Comparison of ENCODE assay signal across 14 mouse cellular contexts in the genomic region with DNA sequence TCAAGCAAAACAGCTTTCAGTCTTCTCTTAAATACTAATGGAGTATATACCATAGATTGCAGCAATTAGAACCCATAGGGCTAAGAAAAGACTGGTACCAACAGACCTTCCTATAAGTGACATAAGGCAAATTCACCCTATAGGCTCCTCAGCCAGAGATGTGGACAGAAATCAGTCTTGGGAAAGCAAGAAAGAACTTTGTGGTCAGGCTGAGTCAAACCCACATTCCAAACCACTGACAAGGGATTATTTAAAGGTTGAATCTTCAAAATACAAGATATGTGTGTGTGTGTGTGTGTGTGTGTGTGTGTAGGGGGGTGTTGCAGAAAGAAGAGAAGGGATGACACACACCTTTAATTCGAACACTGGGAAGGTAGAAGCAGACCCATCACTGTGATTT. TPM values are rescaled to one million over a fixed set of nuclear protein-coding genes. Genes with fewer than 3 reads are reported as not detected.
A peak's percentile ranks its signal among the peaks of the same experiment; 100 is the strongest.
DNase-seq lines count a peak whose midpoint lies in the region; ATAC-seq and TF ChIP-seq lines count a peak whose summit lies in the region.
"Had no signal": no experiment of that assay in that cellular context is flagged by ENCODE, and none has a peak within 500 bp of the region (broad histone marks: within the 10 kb centered on the region; RNA-seq: fewer than 3 reads in every experiment).

No protein-coding gene starts in this region.

- POLR2A ChIA-PET in Patski (lab: Charles Lee): interaction anchor here (0.6 to 1.3 kb wide), 4 partner anchors 8 to 1056 kb away, joined by 3 to 8 read pairs (median 4); a partner anchor contains a TSS

- no peak for ATAC-seq in heart, embryonic 14.5 days (ENCODE audit: insufficient number of reproducible peaks, insufficient read depth, low FRiP score, low read depth)
- ATAC-seq in lung, embryonic 15.5 days (ENCODE audit: borderline replicate concordance, extremely low read depth, low FRiP score, low TSS enrichment): no peak
- peak; percentile 55 for ATAC-seq in Patski
- no peak for ATAC-seq in intestine, postnatal 0 days

- peaks cover 0 to 22% of the 10 kb centered on the region in 2 experiments; a peak in 3 of 4 replicates for H3K4me1 ChIP-seq in heart, embryonic 14.5 days (ENCODE audit: control insufficient read depth in 2 of 2, insufficient read depth in 2 of 2, low read length in 2 of 2)
- H3K4me1 ChIP-seq in lung, embryonic 15.5 days: peaks cover 18% of the 10 kb centered on the region; the same call in 1 of the 2 replicates
- H3K4me1 ChIP-seq in lung, adult 2 months (ENCODE audit: control insufficient read depth, insufficient read depth, low read length): peaks cover 7% of the 10 kb centered on the region
- H3K4me1 ChIP-seq in intestine, postnatal 0 days (replicated peaks; ENCODE audit: control insufficient read depth, insufficient read depth, low read length): no peaks in the 10 kb centered on the region

- H3K4me2 ChIP-seq in heart, embryonic 14.5 days (ENCODE audit: low read length): peak overlapping the region; percentile 48
- H3K4me2 ChIP-seq in lung, embryonic 15.5 days: no peak overlapping the region
- peak overlapping the region; percentile 43 for H3K4me2 ChIP-seq in intestine, postnatal 0 days (replicated peaks; ENCODE audit: low read depth)
- H3K4me2 ChIP-seq: liver, embryonic 13.5 days; midbrain, embryonic 11.5 days had no signal

- in situ Hi-C loops in Patski (cut with MboI; ENCODE audit: low pct_unique_long_range_greater_than_20kb): no loop called here

- DNase-seq in heart, adult 8-10 months (ENCODE audit: low spot score): no peak
- no peak for DNase-seq in lung, adult 2 months
- peak; percentile 66 for DNase-seq in Patski (ENCODE audit: low read depth, low spot score)
- DNase-seq in cerebellum, postnatal 10 days: no peak
- DNase-seq in urinary bladder, postnatal 10 days (ENCODE audit: low spot score): no peak
- DNase-seq: cerebellum, postnatal 14 days; gastrocnemius, postnatal 14 days; liver, embryonic 13.5 days had no signal

- H3K4me3 ChIP-seq in heart, embryonic 14.5 days (ENCODE audit: control insufficient read depth in 1 of 2, insufficient read depth in 1 of 2, low read depth in 1 of 2, low read length in 2 of 2): no peak overlapping the region
- H3K4me3 ChIP-seq in lung, embryonic 15.5 days: no peak overlapping the region
- no peak overlapping the region for H3K4me3 ChIP-seq in lung, adult 2 months (replicated peaks; ENCODE audit: extremely low read depth, low read depth, low read length)
- H3K4me3 ChIP-seq in intestine, postnatal 0 days (ENCODE audit: low read depth, low read length): no peak overlapping the region
- H3K4me3 ChIP-seq: erythroblast, embryonic 14.5 days; left cerebral cortex, adult 2 months; liver, embryonic 13.5 days had no signal

- no peaks in the 10 kb centered on the region for H3K9me3 ChIP-seq in heart, embryonic 14.5 days (ENCODE audit: control insufficient read depth, low read length)
- H3K9me3 ChIP-seq in lung, embryonic 15.5 days: no peaks in the 10 kb centered on the region
- no peaks in the 10 kb centered on the region for H3K9me3 ChIP-seq in intestine, postnatal 0 days (ENCODE audit: control insufficient read depth)
- H3K9me3 ChIP-seq: liver, embryonic 13.5 days had no signal

- H3K36me3 ChIP-seq in heart, embryonic 14.5 days (ENCODE audit: control insufficient read depth, insufficient read depth, low read length): 0 out of 2 replicates have a peak, but pooled peaks cover 2% of the 10 kb centered on the region
- H3K36me3 ChIP-seq in lung, embryonic 15.5 days: 0 out of 2 replicates have a peak, but pooled peaks cover 2% of the 10 kb centered on the region
- H3K36me3 ChIP-seq in intestine, postnatal 0 days (ENCODE audit: control insufficient read depth, insufficient read depth): no peaks in the 10 kb centered on the region

- peak overlapping the region; percentile 42 for H3K9ac ChIP-seq in heart, embryonic 14.5 days (ENCODE audit: low read length)
- H3K9ac ChIP-seq in lung, embryonic 15.5 days: no peak overlapping the region
- H3K9ac ChIP-seq in intestine, postnatal 0 days (ENCODE audit: low read depth, low read length): no peak overlapping the region
- H3K9ac ChIP-seq: liver, embryonic 13.5 days had no signal

- CTCF ChIA-PET in Patski (lab: Charles Lee): interaction anchor here (1.2 to 1.4 kb wide), 2 partner anchors 10 to 39 kb away, joined by 3 to 4 read pairs; no protein-coding TSS in a partner anchor

- TF ChIP-seq POLR2A in lung, adult 2 months (IDR thresholded peaks at IDR 0.05; ENCODE audit: borderline replicate concordance, extremely low read depth, low read depth, low read length): no peak

- no peak for TF ChIP-seq CTCF in lung, adult 2 months (IDR thresholded peaks at IDR 0.05; ENCODE audit: insufficient read depth, low read length)
- TF ChIP-seq CTCF in Patski (IDR thresholded peaks at IDR 0.05): no peak
- TF ChIP-seq CTCF in intestine, postnatal 0 days (IDR thresholded peaks at IDR 0.05; ENCODE audit: low read depth): no peak

- H3K27ac ChIP-seq in heart, embryonic 14.5 days (replicated peaks in 1 of 2; ENCODE audit: control insufficient read depth in 1 of 2, insufficient read depth in 1 of 2, low read depth in 2 of 2, low read length in 2 of 2): peak overlapping the region; percentile 70 to 88
- 0 out of 2 replicates have a peak overlapping the region, but pooled peaks have one; percentile 11 for H3K27ac ChIP-seq in lung, embryonic 15.5 days
- 0 out of 2 replicates have a peak overlapping the region, but pooled peaks have one; percentile 58 for H3K27ac ChIP-seq in intestine, postnatal 0 days (ENCODE audit: low read depth, low read length)
- H3K27ac ChIP-seq: left cerebral cortex, adult 2 months; liver, embryonic 13.5 days had no signal

- no peaks in the 10 kb centered on the region for H3K27me3 ChIP-seq in heart, embryonic 14.5 days (ENCODE audit: control insufficient read depth, insufficient read depth, low read length)
- H3K27me3 ChIP-seq in lung, embryonic 15.5 days: no peaks in the 10 kb centered on the region
- no peaks in the 10 kb centered on the region for H3K27me3 ChIP-seq in Patski
- no peaks in the 10 kb centered on the region for H3K27me3 ChIP-seq in intestine, postnatal 0 days (replicated peaks; ENCODE audit: control insufficient read depth, insufficient read depth, low read length)
- H3K27me3 ChIP-seq: liver, embryonic 13.5 days had no signal

- 75% methylated on average over 1 of the region's 1 CpGs for WGBS in heart, embryonic 14.5 days
- WGBS in lung, embryonic 15.5 days: 100% methylated on average over 1 of the region's 1 CpGs
- 73% methylated on average over 1 of the region's 1 CpGs for WGBS in lung, adult 2 months
- WGBS in intestine, postnatal 0 days: 94% methylated on average over 1 of the region's 1 CpGs

RNA-seq across cellular contexts. Expression of a gene that starts 18.2 kb away (rescaled TPM):
- 105 and 108 TPM in 2 replicates for polyA plus RNA-seq in heart, embryonic 14.5 days (2014; fragmentation: Nextera tagmentation; extraction: Ambion mirVana)
- total RNA-seq in heart, adult 8-10 months (2022): 10 to 100 TPM; 52.4 to 59.1 (median 57.0) TPM
- 115 and 117 TPM in 2 replicates for polyA plus RNA-seq in lung, embryonic 15.5 days (2015; fragmentation: Nextera tagmentation; extraction: Ambion mirVana)
- polyA plus RNA-seq in lung, adult 2 months (2012; rRNA removed): 12.2 and 20.0 TPM in 2 replicates
- polyA plus RNA-seq in Patski (2021): 92.4 TPM
- 24.0 TPM in 2 replicates for polyA plus RNA-seq in intestine, postnatal 0 days (2015; fragmentation: Nextera tagmentation; extraction: Ambion mirVana)

RNA-seq across cellular contexts. Expression of a gene that starts 18.8 kb away (rescaled TPM):
- polyA plus RNA-seq in heart, embryonic 14.5 days (2014; fragmentation: Nextera tagmentation; extraction: Ambion mirVana): 425 and 457 TPM in 2 replicates
- 100 to 1,000 TPM; 134 to 164 (median 150) TPM for total RNA-seq in heart, adult 8-10 months (2022)
- polyA plus RNA-seq in lung, embryonic 15.5 days (2015; fragmentation: Nextera tagmentation; extraction: Ambion mirVana): 860 and 895 TPM in 2 replicates
- polyA plus RNA-seq in lung, adult 2 months (2012; rRNA removed): 49.1 and 93.5 TPM in 2 replicates
- polyA plus RNA-seq in Patski (2021): 667 TPM
- 219 and 224 TPM in 2 replicates for polyA plus RNA-seq in intestine, postnatal 0 days (2015; fragmentation: Nextera tagmentation; extraction: Ambion mirVana)

RNA-seq across cellular contexts. Expression of a gene that starts 36.8 kb away (rescaled TPM):
- 1.8 and 2.2 TPM in 2 replicates for polyA plus RNA-seq in heart, embryonic 14.5 days (2014; fragmentation: Nextera tagmentation; extraction: Ambion mirVana)
- total RNA-seq in heart, adult 8-10 months (2022): 1 to 10 TPM in 2 of 4 experiments, under 1 TPM in 2; 0.31 to 2.6 (median 0.88) TPM
- polyA plus RNA-seq in lung, embryonic 15.5 days (2015; fragmentation: Nextera tagmentation; extraction: Ambion mirVana): 3.6 and 4.7 TPM in 2 replicates
- polyA plus RNA-seq in lung, adult 2 months (2012; rRNA removed): 7.7 and 14.1 TPM in 2 replicates
- polyA plus RNA-seq in Patski (2021): not detected
- polyA plus RNA-seq in intestine, postnatal 0 days (2015; fragmentation: Nextera tagmentation; extraction: Ambion mirVana): 0.82 and 0.90 TPM in 2 replicates
- total RNA-seq: gastrocnemius, postnatal 14 days; left cerebral cortex, adult 2 months had no signal

RNA-seq across cellular contexts. Expression of a gene that starts 51.1 kb away (rescaled TPM):
- polyA plus RNA-seq in heart, embryonic 14.5 days (2014; fragmentation: Nextera tagmentation; extraction: Ambion mirVana): 163 and 172 TPM in 2 replicates
- total RNA-seq in heart, adult 8-10 months (2022): 10 to 100 TPM; 48.9 to 55.0 (median 49.4) TPM
- polyA plus RNA-seq in lung, embryonic 15.5 days (2015; fragmentation: Nextera tagmentation; extraction: Ambion mirVana): 287 and 293 TPM in 2 replicates
- polyA plus RNA-seq in lung, adult 2 months (2012; rRNA removed): 55.1 and 86.2 TPM in 2 replicates
- polyA plus RNA-seq in Patski (2021): 163 TPM
- 248 and 253 TPM in 2 replicates for polyA plus RNA-seq in intestine, postnatal 0 days (2015; fragmentation: Nextera tagmentation; extraction: Ambion mirVana)

RNA-seq across cellular contexts. Expression of a gene that starts 54.5 kb away (rescaled TPM):
- polyA plus RNA-seq in heart, embryonic 14.5 days (2014; fragmentation: Nextera tagmentation; extraction: Ambion mirVana): 17.8 and 18.6 TPM in 2 replicates
- 10 to 100 TPM; 10.4 to 16.8 (median 15.2) TPM for total RNA-seq in heart, adult 8-10 months (2022)
- 16.1 and 17.6 TPM in 2 replicates for polyA plus RNA-seq in lung, embryonic 15.5 days (2015; fragmentation: Nextera tagmentation; extraction: Ambion mirVana)
- 16.5 and 18.1 TPM in 2 replicates for polyA plus RNA-seq in lung, adult 2 months (2012; rRNA removed)
- polyA plus RNA-seq in Patski (2021): 17.4 TPM
- 8.6 and 9.2 TPM in 2 replicates for polyA plus RNA-seq in intestine, postnatal 0 days (2015; fragmentation: Nextera tagmentation; extraction: Ambion mirVana)

Comparison
In these comparisons a context has a peak if more than half of its experiments do, and no peak if none do; other contexts are left out.
1. H3K27ac ChIP-seq: peak in every context shown above with its lines; median percentile 79 in heart, embryonic 14.5 days; 58 in intestine, postnatal 0 days; 11 in lung, embryonic 15.5 days.